Mouse (Mus musculus) midbrain, embryonic 13.5 days (tissue): ENCODE measurements around the gene Zar1. TPM values are rescaled to one million over a fixed set of nuclear protein-coding genes. Genes with fewer than 3 reads are reported as not detected.
"Not testable (repeated sequence)": the region's sequence is repeated elsewhere in the genome, so short reads cannot be mapped to it uniquely, and the experiment has no call there.

Experiments used
- ATAC-seq: fragments of 200-750 bp; cut with Nextera tagmentation; 2 replicates; pipeline ENCODE4 v1.8.0; 2017; ENCODE audit warnings: mild to moderate bottlenecking, moderate TSS enrichment, moderate library complexity
- H3K27ac ChIP-seq: fragments of 300-500 bp; sonication (generic); 2 replicates; pipeline ENCODE4 v1.5.1; 2015; ENCODE audit warnings: inconsistent platforms, mild to moderate bottlenecking, moderate library complexity
- H3K27me3 ChIP-seq: fragments of 300-500 bp; sonication (generic); 2 replicates; pipeline ENCODE4 v1.6.1; 2015; ENCODE audit warnings: mild to moderate bottlenecking, inconsistent platforms
- H3K36me3 ChIP-seq: fragments of 300-500 bp; sonication (generic); 2 replicates; pipeline ENCODE4 v1.6.1; 2015; ENCODE audit warnings: mild to moderate bottlenecking, inconsistent platforms
- H3K4me1 ChIP-seq: fragments of 300-500 bp; sonication (generic); replicated peaks from 2 replicates; pipeline ENCODE4 v1.6.1; 2015; ENCODE audit warnings: inconsistent platforms
- H3K4me2 ChIP-seq: fragments of 300-500 bp; sonication (generic); replicated peaks from 2 replicates; pipeline ENCODE4 v1.6.1; 2015; ENCODE audit warnings: moderate library complexity, mild to moderate bottlenecking, inconsistent platforms
- H3K4me3 ChIP-seq: fragments of 300-500 bp; sonication (generic); replicated peaks from 2 replicates; pipeline ENCODE4 v1.5.1; 2015; ENCODE audit warnings: mild to moderate bottlenecking, inconsistent platforms
- H3K9ac ChIP-seq: fragments of 300-500 bp; sonication (generic); replicated peaks from 2 replicates; pipeline ENCODE4 v1.6.1; 2015; ENCODE audit warnings: mild to moderate bottlenecking, inconsistent platforms
- H3K9me3 ChIP-seq: fragments of 300-500 bp; sonication (generic); 2 replicates; pipeline ENCODE4 v1.6.1; 2016; ENCODE audit warnings: mild to moderate bottlenecking, inconsistent platforms
- WGBS: fragments of 180-500 bp; shearing (Covaris S2); methylation state at CpG from one replicate; pipeline ENCODE4 v1.1.7; 2015; 5-methylcytosine and 5-hydroxymethylcytosine counted together
- polyA plus RNA-seq: library from polyadenylated mRNA; unstranded; fragments of >200 nt; fragmentation: Nextera tagmentation; extraction: Ambion mirVana; gene quantifications from 2 replicates; pipeline ENCODE4 v1.2.1, GENCODE M21; 2015

The Zar1 gene
- polyA plus RNA-seq, 1 experiment from 2014 or later: 2.4 TPM

DNA sequence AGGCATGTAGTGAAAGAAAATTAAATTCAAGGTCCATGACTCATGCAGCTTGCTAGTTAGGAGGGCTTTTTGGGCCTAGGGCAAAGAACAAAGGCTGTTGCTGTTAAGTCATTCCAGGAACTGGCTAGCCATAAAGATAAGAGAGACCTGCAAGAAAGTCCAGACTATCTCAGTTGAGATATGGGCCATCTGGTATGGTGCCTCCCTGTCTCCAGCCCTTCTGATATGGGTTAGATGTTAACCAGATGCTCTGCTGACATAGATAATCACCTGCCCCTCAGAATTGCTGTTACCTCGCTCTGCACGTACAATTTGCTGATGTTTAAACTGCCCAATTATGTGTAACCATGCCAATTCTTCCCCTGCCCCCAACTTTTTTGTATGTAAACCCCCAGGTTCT is 17.9 kb downstream of the Zar1 start:
- not testable (repeated sequence) for H3K9me3 ChIP-seq, ATAC-seq, H3K4me2 ChIP-seq, H3K4me1 ChIP-seq, H3K27ac ChIP-seq, H3K27me3 ChIP-seq, H3K4me3 ChIP-seq, H3K36me3 ChIP-seq, H3K9ac ChIP-seq
- 97% methylated on average over 2 of the region's 2 CpGs for WGBS

DNA sequence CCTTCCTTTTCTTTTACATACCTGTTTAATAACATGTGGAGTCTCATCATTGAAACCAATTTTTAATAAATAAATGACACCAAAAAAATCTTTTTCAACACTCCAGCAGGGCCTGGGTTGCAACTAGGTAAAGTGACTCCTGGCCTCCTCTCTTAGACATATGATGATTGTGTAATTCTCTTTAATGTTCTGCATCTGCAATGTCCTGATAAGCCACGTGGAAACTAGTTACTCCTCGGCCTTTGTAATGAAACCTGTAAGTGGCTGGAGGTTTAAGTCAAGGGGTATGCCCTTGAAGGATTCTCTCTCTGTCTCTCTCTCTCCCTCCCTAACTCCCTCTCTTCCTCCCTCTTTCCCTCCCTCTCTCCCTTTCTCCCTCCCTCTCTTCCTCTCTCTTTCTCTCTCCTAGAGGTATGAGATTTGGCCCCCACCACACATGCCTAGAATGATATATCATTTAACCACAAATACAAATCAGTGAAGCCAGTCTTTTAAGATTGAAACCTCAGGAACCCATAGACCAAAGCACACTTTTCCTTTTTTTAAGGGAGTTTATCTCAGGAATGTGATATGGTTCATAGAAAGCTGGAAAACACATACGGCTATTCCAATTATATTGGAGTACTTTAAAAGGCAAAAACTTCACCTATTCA is 20.0 kb downstream of the Zar1 start:
- WGBS: 80% methylated on average over 3 of the region's 3 CpGs
- no peak for ATAC-seq
- peaks cover 1% of the 10 kb centered on the region; the same call in 1 of the 2 replicates for H3K36me3 ChIP-seq
- no peak overlapping the region for H3K4me3 ChIP-seq
- peaks cover 12% of the 10 kb centered on the region for H3K4me1 ChIP-seq
- H3K9me3 ChIP-seq: no peaks in the 10 kb centered on the region
- no peak overlapping the region for H3K27ac ChIP-seq
- H3K27me3 ChIP-seq: no peaks in the 10 kb centered on the region
- no peak overlapping the region for H3K9ac ChIP-seq
- no peak overlapping the region for H3K4me2 ChIP-seq

DNA sequence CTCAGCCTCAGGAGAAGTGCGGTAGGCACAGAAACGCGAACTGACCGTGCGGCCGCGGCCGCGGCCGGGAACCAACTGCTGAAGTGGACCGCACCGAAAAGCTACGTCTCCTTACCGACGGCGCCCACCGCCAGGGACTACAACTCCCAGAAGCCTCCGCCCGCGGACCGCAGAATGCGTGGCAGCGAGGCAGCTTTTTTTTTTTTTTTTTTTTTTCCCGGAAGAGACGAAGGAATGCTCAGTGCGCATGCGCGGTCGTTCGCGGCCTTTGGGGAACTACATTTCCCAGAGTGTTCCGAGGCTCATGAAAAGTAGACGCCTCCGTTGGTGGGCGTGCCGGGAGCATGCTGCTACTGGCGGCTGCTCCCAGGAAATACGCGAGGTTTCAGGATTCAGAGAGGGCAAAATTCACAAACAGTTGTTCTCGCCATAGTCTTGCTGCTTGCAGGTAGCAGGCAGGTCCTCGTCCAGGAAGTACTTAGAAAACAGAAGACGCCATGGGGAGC is 21.5 kb downstream of the Zar1 start, which contains the start of gene Nfxl1:
Gene Nfxl1, minus strand, starts transcription at position 141 of the 506 bp plus-strand sequence.
- peaks cover 10% of the 10 kb centered on the region for H3K36me3 ChIP-seq
- H3K4me1 ChIP-seq: peaks cover 12% of the 10 kb centered on the region
- WGBS: under 1% methylated on average over 42 of the region's 42 CpGs
- H3K27ac ChIP-seq: peak within 1 kb of the TSS; percentile 80
- peak within 1 kb of the TSS; percentile 91 for H3K9ac ChIP-seq
- peak; percentile 97 for ATAC-seq
- peak within 1 kb of the TSS; percentile 79 for H3K4me3 ChIP-seq
- no peaks in the 10 kb centered on the region for H3K27me3 ChIP-seq
- no peaks in the 10 kb centered on the region for H3K9me3 ChIP-seq
- peak within 1 kb of the TSS; percentile 95 for H3K4me2 ChIP-seq

DNA sequence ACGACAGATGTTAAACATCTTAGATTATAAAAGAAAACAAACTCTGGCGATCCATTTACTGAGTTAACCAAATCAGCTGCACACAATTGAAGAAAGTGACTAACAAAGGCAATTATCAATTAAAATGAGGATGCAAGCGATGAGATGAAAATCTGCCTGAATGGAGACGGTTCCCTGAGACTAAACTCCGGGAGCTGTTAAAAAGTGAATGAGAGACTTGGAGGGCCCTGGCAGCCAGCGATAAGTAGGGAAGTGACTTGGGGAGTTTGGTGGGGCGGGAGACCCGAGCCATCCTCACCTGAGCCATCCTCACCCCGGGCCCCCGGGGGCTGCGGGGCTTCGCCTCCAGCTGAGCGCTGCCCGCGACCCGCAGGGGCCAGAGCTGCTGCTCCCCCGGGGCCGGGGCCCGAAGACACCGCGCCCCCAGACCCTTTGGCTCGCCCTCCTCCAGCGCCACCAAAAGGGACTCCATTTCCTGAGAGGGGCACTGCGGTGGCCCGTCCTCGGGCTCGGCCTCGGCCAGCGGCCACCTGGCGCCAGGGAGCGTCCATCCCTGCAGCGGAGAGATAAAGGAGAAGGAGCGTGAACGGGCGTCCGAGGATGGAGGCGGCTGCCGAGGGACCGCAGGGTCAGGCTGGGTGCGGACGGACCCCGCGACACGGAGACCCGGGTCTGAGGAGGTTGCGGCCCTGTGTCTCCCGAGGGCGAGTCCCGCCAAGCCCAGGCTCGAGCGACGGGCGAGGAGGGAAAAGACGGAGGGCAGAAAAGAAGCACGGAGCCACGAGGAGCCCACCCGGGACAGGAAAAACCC is 22.1 kb downstream of the Zar1 start:
- H3K9ac ChIP-seq: peak overlapping the region; percentile 91
- peak overlapping the region; percentile 80 for H3K27ac ChIP-seq
- H3K4me1 ChIP-seq: peaks cover 12% of the 10 kb centered on the region
- H3K9me3 ChIP-seq: no peaks in the 10 kb centered on the region
- H3K36me3 ChIP-seq: peaks cover 14% of the 10 kb centered on the region
- WGBS: under 1% methylated on average over 57 of the region's 57 CpGs
- peak overlapping the region; percentile 79 for H3K4me3 ChIP-seq
- no peaks in the 10 kb centered on the region for H3K27me3 ChIP-seq
- peak; percentile 89 for ATAC-seq
- peak overlapping the region; percentile 95 for H3K4me2 ChIP-seq

DNA sequence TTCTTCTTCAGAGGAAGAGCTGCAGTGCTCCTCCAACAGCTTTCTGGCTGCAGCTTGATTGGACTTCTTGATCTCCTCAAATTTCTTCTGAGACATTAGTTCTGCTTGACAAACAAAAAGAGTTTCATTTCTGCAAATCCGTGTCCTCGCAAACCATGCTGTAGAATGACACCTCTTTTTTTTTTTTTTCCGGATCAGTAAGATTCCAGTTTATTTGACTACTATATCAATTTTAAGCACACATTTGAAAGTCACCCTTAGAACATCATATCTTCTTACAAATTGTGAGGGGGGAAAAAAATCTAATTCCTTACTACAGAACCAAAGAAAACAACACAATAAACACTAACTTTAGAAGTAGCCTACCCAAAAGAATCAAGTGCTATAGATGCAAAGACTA is 24.8 kb downstream of the Zar1 start:
- H3K4me1 ChIP-seq: peaks cover 12% of the 10 kb centered on the region
- no peak for ATAC-seq
- 84% methylated on average over 3 of the region's 3 CpGs for WGBS
- H3K27me3 ChIP-seq: no peaks in the 10 kb centered on the region
- H3K9ac ChIP-seq: no peak overlapping the region
- no peak overlapping the region for H3K27ac ChIP-seq
- H3K36me3 ChIP-seq: peaks cover 14% of the 10 kb centered on the region
- H3K4me3 ChIP-seq: no peak overlapping the region
- H3K4me2 ChIP-seq: no peak overlapping the region
- no peaks in the 10 kb centered on the region for H3K9me3 ChIP-seq

DNA sequence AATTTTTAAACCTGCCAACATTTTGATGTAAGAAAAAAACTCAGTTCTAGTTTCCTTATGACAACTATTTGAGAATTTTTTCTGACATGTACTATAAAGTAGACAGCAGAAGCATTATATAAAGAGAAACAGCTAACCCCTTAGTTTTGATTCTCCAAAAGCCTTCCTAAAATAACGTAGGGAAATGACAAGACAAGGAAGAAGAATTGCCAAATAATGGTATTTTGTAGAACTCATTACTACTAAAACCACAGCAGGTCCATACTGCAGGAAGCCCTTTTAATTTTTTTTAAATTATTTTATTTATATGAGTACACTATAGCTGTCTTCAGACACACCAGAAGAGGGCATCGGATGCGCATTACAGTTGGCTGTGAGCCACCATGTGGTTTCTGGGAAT is 29.8 kb downstream of the Zar1 start:
- H3K27ac ChIP-seq: no peak overlapping the region
- H3K9me3 ChIP-seq: no peaks in the 10 kb centered on the region
- H3K9ac ChIP-seq: no peak overlapping the region
- no peak for ATAC-seq
- peaks cover 18% of the 10 kb centered on the region for H3K36me3 ChIP-seq
- no peak overlapping the region for H3K4me2 ChIP-seq
- H3K4me1 ChIP-seq: no peaks in the 10 kb centered on the region
- H3K4me3 ChIP-seq: no peak overlapping the region
- no peaks in the 10 kb centered on the region for H3K27me3 ChIP-seq
- 94% methylated on average over 3 of the region's 3 CpGs for WGBS

DNA sequence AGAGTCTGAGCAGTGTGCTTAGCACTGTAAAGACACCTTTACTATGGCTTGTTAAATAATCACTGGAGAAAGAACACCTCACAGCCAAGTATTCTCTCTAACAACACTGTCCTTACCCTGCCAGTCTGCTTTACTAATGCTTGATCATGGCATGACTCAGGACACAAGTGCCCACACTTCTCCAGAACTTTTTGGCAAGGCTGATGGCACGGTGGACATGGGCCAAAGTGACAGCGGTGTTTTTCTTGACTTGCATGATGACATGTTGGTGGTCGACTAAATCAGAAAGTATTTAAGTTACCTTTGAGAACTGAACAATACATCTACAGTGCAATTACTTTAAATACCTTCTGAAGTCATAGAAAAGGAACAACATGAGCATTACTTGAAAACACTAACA is 52.2 kb downstream of the Zar1 start:
- H3K36me3 ChIP-seq: peaks cover 38% of the 10 kb centered on the region
- ATAC-seq: no peak
- no peak overlapping the region for H3K4me2 ChIP-seq
- WGBS: 95% methylated on average over 3 of the region's 3 CpGs
- H3K9me3 ChIP-seq: no peaks in the 10 kb centered on the region
- no peak overlapping the region for H3K27ac ChIP-seq
- H3K9ac ChIP-seq: no peak overlapping the region
- H3K4me1 ChIP-seq: no peaks in the 10 kb centered on the region
- H3K27me3 ChIP-seq: no peaks in the 10 kb centered on the region
- no peak overlapping the region for H3K4me3 ChIP-seq

Other genes with a start within 250 kb of the Zar1 start
- gene Corin, start 76.8 kb downstream of the Zar1 start, polyA plus RNA-seq: 1.7 and 4.1 TPM in 2 replicates
- 15.2 and 17.2 TPM in 2 replicates for gene Nfxl1, start 21.6 kb downstream of the Zar1 start, polyA plus RNA-seq
- 5.9 and 6.8 TPM in 2 replicates for gene Gm5868, start 6.3 kb upstream of the Zar1 start, polyA plus RNA-seq
- not detected in 2 replicates for gene Cnga1, start 63.0 kb upstream of the Zar1 start, polyA plus RNA-seq
- gene Nipal1, start 66.5 kb upstream of the Zar1 start, polyA plus RNA-seq: 0.79 and 1.5 TPM in 2 replicates
- 0.07 TPM in 1 of 2 replicates, not detected in the other for gene Txk, start 171.5 kb upstream of the Zar1 start, polyA plus RNA-seq